Mouse (Mus musculus) embryo, embryonic 10 days (tissue): Measurements from ENCODE around the gene Esrp2.

ENCODE experiments used
- DNase-seq: peaks from one replicate; pipeline ENCODE4 v3.0.0-alpha.2; 2015; ENCODE audit warnings: low spot score

Esrp2 gene

DNA sequence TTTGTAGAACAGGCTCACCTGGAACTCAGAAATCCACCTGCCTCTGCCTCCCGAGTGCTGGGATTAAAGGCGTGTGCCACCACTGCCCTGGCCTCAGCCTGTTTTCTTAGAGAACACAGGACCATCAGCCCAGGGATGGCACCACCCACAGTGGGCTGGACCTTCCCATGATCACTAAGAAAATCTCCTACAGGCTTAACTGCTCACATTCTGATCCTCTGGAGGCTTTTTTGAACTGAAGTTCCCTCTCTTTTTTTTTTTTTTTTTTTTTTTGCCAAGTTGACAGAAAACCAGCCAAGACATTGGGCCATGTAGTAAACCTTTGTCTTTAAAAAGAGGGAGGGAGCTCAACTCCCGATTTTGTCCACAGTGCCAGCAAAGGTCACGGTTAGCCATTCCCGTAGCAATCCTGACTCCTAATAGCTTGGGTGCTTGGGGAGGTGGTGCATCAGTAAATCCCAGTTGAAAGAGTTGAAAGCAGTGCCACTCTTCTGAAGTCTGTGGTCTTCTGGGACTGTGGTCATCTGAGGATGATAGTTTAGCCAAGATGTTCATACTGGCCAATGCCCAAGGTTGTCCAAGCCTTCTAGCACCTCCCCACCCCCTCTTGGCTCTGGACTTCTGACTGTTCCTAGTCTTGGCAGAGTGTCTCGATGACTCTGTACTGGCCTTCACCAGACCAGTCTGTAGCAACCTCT lies 11.2 kb upstream of the Esrp2 start:
- DNase-seq: no peak

DNA sequence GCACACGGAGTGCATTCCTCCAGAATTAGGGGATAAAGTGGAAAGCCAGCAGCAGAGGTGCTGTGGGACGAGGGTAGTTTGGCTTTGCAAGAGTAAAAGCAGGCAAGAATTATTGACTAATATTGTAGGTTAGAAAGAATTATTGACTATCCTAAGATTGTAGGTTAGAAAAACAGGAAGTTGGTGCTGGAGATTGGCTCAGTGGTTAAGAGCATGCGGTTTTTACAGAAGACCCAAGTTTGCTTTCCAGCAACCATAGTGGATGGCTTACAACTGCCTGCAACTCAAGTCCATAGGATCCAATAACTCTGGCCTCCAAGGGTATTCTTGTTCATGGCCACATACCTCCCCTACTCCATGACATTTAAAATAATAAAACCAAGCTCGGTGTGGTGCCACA lies 9.2 kb upstream of the Esrp2 start:
- no peak for DNase-seq

DNA sequence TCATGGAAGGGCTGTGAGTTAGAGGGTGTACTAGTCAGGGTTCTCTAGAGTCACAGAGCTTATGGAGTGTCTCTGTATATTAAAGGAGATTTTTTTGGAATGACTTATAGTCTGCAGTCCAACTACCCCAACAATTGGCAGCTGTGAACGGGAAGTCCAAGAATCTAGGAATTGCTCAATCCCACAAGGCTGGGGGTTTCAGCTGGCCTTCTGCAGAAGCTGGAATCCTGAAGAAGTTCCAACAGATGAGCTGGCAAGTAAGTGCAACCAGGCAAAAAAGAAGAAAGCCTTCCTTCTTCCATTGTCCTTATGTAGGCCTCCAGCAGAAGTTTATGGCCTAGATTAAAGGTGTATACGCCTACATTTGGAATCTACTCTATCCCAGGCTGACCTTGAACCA lies 8.6 kb upstream of the Esrp2 start:
- no peak for DNase-seq

DNA sequence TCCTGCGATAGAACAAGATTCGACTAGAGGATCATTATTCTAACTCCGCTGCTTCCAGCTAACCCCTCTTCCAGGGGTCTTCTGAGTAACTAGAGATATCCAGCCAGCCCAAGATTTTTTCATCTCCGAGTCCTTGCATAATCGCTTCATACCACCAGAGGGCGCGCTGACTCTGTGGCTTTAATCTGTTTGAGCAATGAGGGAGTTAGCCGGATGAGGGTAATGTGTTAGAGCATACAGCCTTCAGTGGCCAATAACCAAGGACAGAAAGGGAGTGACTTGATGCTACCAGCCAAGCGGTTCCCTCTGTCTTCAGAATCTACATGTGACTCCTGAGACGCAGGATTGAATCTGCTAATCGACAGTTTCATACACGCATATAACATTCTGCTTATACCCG lies 4.0 kb upstream of the Esrp2 start:
- DNase-seq: peak; percentile 92

DNA sequence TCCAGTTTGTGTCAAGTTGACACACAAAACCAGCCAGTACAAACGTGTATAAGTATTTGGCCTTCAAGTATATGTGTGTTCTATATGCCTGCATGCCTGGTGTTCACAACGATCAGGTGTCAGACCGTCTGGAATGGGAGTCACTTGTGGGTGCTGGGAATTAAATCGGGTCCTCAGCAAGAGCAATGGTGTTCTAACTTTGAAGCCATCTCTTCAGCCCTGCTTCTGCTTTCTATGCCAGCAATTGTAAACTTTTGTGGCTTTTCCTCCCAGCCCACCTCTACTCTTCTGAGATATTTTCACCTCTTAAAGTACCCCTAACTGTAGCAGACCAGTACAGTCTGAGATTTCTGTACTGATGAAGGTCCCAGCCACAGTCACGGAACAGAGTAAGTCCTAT lies 3.4 kb upstream of the Esrp2 start:
- no peak for DNase-seq

DNA sequence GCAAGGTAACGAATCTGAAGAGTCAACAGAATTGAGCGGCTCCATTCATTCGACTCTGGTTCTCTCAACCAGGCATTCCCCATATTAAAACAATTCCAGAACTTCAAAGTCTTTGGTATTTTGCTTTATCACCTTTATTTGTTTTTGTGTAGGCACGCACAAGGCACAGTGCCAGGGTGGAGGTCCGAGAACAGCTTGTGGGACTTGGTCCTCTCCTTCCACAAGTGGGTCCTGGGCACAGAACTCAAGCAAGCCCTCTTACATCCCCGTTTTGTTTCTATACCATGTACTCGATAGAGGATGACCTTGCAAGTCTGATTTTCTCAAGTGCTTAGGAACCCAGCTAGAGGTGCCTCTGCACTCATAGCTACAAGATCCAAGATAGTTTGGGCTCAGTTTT lies 1.8 kb upstream of the Esrp2 start:
- no peak for DNase-seq

DNA sequence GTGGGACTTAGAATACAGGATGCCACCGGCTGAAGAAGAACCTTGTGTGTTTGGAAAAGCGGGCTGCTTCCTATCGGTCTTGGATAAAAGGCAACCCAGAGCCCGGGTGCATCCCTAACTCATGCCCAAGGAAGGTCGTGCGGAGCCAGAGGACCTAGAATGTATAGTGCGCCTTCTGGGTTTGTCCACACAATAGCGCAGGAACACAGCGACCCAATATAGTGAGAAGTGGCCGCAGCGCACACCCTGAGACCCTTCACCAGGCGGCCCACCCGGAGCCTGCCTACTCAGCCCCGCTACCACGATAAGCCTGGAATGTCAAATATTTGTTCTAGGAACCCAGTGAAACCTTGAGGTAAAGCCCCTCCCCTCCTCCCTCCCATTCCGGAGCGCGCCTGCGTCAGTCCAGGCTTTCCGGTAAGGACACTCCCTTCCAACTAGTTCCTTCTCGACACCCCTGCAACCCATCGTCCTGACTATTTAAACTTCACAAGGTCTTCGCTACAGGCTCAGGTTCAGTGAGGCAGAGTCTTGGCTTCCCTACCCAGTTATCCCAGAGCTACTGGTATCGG lies 1.2 kb upstream of the Esrp2 start:
- DNase-seq: peak; percentile 80

DNA sequence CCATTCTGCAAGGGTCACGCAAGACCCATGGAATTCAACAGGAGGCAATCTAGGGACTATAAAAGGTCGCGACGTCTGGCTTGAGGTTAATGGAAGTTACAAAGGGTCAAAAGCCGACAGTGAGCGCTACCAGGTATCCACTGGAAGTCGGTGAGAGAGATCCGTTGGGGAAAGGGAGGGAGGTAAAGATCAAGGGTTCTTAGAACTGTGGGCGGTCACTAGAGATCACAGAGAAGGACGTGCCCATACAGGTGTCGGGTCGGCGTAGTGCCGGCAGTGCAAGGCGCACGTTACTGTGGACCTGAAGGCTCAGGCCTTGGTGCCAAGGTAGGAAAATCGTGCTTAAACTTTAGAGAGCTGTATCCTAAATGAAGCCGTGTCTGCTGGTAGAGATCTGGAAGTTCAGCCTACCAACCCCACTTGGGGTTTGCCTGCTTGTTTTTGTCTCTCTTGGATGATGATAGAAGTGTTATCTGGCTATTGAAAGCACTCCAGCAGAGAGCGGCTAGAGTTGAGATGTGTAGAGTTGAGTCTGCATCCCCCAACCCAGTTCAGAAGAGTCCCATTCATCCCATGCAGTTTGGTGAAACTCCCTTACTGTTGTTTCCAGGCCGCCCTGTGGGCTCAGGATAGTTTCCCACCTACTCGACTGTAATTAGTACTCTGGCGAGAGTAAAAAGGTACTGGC lies 588 bp upstream of the Esrp2 start:
- peak; percentile 25 for DNase-seq

DNA sequence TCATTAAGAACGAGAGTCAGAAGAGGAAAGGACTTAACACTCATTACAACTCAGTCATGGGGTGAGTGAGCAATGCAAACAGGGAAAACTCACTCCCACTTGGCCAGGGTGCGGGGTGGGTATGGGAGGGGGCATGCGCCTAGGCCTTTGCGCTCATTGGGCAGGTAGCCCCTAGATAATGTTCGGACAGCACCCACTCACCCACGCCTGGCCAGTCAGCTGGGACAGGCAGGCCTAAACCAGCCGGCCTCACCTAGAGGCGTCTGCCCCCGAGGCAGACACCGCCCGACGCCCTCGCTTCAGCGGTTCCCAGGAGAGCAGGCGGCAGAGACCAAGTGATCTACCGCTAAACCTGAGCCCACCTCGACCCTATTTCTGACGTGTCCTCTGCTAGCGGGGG lies 1.1 kb downstream of the Esrp2 start:
- no peak for DNase-seq

DNA sequence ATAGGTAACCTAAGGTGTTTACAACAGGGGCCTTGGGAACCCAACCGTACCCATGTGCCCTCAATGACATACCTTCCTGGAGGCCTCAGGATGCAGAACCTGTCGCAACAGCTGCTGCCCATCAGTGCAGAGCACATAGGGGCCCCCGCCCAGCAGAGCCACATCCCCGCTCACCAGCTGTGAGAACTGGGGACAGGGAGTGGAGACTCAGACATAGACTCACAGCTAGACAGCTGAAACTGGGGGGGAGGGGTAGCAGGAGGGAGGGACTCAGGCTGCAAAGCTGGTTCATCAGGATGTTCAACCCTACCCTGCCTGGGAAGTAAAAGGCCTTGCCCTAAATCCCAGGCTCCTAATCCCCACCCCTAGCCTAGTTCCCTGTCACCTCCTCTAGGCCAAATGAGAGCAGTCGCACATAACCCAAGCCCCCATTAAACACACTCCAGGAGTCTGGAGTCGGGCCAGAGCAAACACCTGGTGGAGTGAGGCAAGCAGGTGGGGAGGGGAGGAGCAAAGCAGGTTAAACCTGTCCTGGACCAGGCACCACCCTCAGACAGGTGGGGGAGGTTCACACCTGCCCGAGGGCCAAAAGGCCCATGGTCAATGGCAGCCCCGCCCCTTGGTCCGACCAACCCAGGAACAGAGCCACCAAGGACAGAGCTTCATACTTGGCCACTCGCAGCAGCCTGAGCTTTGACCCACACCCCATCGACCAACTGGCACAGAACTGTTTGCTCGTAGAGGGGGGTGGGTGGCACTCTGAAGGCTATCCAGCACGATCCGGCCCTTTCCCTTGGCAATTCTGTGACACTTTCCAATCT lies 1.8 kb downstream of the Esrp2 start:
- peak; percentile 45 for DNase-seq

DNA sequence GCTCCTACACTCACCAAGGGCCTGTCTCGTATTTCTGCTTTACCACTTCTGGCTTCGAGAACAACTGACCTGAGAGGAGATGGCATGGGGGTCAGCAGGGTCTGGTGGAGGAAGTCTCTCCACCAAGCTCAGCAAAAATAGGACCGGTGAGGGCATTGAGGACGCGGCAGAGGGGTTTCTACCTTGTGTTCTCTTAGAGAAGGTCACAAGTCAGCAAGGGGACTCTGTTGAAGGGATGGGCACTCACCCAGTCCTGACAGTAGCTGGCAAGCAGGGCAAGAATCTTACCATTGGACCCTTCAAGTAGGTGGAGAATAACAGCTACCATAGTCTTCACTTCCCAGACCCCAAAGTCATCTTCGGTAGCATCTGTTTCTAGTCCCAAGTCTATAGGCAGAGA lies 2.8 kb downstream of the Esrp2 start:
- DNase-seq: no peak

DNA sequence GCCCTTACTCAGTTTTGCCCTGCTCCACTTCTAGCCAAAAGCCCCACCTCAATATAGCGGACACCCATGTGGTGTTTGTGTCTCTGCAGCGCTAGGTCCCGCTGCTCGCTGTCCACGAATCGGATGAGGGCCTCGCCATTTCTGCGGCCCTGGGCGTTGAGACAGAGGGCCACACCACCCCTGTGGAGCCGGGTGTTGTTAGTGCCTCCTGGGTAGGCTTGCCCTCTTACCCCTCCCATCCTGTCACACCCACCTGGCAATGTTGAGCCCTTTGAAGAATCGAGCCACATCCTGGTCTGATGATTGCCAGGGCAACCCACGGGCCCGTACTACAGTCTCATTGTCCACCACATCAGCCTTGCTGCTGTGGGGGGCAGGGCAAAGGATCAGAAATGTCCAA lies 3.2 kb downstream of the Esrp2 start:
- DNase-seq: no peak

DNA sequence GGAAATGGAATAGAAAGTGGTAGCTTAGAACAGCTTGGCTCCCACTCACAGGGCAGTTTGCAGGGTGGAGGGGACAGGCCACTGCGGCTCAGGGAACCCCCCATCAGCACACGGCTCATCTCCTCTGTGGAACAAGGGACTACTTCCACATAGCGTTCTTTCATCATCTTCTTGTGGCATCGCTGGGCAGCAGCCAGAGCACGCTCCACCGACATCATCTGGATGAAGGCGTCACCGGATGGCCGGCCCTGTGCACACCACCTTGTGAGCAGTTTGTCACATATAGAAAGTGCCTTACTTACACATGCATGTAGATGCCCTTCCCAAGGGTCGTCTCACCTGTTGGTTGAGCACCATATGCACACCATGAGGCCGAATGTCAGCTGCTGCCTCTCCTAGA lies 4.4 kb downstream of the Esrp2 start:
- no peak for DNase-seq

DNA sequence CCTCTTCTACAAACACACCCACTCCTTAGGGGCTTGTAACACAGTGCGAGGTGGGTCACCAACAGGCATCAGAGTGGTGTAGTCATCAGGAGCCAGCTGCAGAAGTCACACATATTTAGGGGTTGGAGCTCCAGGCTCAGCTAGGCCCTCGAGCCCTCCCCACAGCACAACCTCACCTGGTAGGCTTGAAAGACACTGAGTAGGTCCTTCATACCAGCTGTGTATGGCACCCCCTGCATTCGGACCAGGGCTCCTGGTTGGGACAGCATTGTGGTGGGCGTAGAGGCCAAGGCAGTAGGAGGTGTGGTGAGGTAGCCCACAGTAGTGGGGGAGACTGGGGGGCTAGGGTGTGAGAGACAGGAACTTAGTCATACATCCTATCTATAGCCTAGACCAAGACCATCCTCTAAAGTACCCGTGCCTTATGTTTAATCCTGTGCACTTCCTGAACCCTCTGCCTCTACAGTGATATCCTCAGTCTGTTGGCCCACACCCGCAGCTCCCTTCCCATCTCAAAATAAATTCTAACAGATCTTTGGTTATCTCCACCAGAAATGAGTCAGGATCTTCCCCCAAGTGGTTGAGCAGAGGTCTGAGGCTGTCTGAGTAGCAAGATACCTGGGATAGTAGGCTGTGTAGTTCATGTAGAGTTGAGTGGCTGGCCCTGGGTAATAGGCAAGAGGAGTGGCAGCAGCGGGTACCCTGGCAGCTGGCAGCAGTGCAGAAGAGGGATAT lies 5.1 kb downstream of the Esrp2 start:
- no peak for DNase-seq

DNA sequence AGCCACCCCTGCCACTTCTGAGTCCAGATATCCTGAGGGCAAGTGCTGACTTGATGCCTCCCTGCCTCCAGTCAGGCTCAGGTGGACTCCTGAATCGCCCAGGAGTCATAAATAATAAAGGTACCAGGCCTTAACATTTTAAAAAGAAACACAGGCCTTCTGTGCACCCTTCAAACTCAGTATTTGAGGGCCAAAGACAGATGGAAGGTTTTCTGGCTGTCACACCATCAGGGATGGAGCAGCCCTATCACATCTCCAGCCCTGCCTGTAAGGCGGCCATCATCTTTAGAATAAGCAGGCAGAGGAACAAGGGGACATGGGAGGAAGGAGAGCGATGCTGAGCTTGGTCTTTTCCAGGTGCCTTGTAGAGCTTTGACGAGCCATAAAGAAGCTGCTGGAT lies 5.8 kb downstream of the Esrp2 start:
- DNase-seq: no peak

DNA sequence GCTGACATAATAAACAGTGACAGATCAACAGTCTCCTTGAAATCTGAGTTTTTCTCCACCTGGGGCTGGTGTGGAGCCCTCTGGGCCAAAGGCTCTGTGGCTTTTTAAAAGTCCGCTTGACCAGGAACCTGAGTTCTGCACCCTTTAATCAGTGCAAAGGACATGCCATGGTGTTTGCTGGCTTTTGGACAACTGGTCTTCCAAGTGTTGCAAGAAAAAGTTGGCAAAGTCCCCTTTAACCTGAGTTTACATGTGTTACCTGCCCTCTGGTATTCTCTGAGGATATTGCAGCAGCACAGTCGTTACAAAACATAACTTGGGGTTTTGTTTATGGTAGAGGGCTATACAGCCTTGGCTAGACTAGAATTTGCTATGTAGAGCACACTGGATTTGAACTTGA lies 6.3 kb downstream of the Esrp2 start:
- DNase-seq: no peak

DNA sequence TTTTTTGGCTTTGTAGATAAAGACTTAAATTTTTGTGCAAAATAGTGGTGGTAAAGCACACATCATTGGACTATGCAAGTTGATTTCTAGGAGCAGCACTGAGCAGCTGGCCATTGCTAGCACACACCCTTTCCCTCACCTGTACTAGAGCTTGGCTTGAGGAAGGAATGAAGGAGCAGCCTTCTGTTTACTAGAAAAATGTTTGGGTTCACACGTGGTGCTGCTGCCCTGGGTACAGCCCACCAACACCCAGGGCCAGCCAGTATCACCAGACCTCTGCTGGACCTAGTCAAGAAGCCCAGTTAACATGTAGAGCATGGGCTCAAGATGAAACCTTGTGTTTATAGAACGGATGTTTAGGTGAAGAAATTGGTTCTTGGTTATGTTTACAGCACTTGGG lies 6.8 kb downstream of the Esrp2 start:
- DNase-seq: no peak

DNA sequence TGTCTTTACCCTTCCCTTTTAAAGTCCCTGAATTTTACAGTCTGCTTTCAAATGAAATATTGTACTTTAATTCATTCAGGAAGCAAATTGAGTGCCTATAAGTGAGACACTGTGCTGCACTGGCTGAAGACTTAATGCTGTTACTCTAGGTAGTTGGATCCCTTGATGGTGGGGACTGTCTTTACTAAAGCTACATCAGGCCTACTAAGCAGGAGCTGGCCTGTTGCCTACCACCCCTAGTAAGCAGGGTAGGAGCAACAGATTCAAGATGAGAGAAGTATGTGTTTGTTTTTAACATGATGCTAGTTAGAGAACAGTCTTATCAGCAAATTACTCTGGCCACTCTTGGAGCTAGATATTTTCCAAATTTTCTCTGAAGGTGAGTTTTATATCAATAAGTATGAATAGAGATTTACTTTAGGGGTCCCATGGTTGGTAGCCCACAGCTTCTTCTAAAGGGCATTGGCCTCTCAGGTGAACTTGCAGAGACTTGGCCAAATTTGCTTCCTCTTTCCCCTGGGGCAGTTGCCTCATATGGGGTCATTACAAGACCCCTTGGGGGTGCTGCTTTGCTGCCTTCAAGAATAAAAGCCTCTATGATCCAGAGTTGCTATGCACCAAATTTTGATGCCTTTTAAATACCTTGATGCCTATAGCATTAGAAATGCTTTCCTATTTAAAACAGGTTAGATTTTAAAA lies 7.4 kb downstream of the Esrp2 start:
- no peak for DNase-seq

DNA sequence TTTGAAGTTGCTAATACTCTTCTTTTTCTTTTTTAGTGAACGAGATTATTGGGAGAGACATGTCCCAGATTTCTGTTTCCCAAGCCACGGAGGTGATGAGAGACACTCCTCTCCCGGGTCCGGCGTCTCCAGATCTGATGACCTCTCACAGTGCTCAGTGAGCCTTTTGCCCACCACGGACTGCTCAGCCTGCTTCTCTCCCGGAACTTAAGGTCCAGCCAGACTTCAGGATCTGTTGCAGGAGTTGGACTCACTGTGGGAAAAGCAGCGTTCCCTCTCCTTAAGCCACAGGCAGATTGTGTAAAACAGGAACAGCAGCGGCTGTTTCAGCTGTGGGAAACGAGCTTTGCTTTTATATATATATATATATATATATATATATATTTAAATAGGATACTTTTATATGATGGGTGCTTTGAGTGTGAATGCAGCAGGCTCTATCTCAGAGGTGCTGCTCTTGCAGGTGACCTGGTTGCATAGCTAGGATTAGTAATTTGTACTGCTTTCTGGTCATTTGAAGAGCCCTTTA lies 8.8 kb downstream of the Esrp2 start:
- DNase-seq: no peak

DNA sequence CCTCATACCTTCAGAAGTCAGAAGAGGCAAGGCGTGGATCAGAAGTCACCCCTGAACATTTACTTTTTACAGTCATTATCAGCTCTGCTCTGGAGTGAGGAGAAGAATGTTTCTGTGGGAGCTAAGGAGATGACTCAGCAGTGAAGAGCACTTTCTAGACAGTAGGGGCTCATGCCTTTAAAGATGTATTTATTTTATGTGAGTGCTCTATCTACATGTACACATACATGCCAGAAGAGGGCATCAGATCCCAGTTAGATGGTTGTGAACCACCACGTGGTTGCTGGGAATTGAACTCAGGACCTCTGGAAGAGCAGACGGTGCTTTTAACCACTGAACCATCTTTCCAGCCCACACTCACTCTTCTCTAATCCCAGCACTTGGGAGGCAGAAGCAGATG lies 9.7 kb downstream of the Esrp2 start:
- DNase-seq: no peak

DNA sequence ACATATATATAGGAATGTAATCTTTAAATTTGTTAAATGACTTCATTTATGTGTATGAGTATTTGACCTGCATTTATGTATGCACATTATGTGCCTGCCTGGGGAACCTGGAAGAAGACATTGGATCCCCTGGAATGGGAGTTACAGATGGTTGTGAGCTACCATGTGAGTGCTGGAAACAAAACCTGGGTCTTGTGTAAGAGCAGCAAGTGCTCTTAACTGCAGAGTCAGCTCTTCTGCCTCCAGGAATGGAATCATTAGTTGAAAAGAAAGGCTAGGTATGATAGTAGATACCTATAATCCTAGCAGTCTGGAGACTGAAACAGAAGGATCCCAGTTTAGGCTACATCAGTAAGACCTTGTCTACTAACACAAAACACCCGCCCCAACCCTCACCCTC lies 10.7 kb downstream of the Esrp2 start:
- no peak for DNase-seq
